Mouse (Mus musculus) erythroblast, embryonic 14.5 days (primary cell): ENCODE measurements around the gene Slc25a28.

Experiments used
- GATA1 ChIP-seq: IDR thresholded peaks from 2 replicates; pipeline ENCODE4 v1.6.1; 2012; ENCODE audit warnings: low read length, inconsistent platforms, mixed read lengths
- TAL1 ChIP-seq: IDR thresholded peaks from 3 replicates; pipeline ENCODE4 v1.6.1; 2012; ENCODE audit warnings: low read length, inconsistent platforms, mixed read lengths

- TF ChIP-seq TAL1 = no peak
- no peak for TF ChIP-seq GATA1
Measured at GRCm38 (mm10) chr19:43663471-43663870, 11.2 kb downstream of the Slc25a28 start.
